Mouse (Mus musculus) urinary bladder, adult 2 months (tissue): ENCODE results near the gene 6430628N08Rik. TPM values are rescaled to one million over a fixed set of nuclear protein-coding genes. Genes with fewer than 3 reads are reported as not detected.

Experiments
- DNase-seq: peaks from one replicate; pipeline ENCODE4 v3.0.0; 2022; ENCODE audit warnings: low spot score
- polyA plus RNA-seq: library from polyadenylated mRNA; depleted of rRNA; stranded (reverse); fragments of >200 nt; gene quantifications from 2 replicates; pipeline ENCODE4 v1.2.3, GENCODE M21; 2012

6430628N08Rik gene
- polyA plus RNA-seq, 1 experiment, result not detected

GRCm38 (mm10) chr4:115886875-115887274, 3.6 kb upstream of the 6430628N08Rik start:
- no peak for DNase-seq

- no peak for DNase-seq
Observed at GRCm38 (mm10) chr4:115890066-115890465, 399 bp upstream of the 6430628N08Rik start.

GRCm38 (mm10) chr4:115894281-115894680, 3.8 kb downstream of the 6430628N08Rik start:
- DNase-seq, result no peak

GRCm38 (mm10) chr4:115897901-115898631, 7.6 kb downstream of the 6430628N08Rik start:
- DNase-seq, result no peak

GRCm38 (mm10) chr4:115902816-115903215, 12.4 kb downstream of the 6430628N08Rik start:
- peak; percentile 48 for DNase-seq

- DNase-seq, result no peak
Observed at GRCm38 (mm10) chr4:115904375-115904774, 13.9 kb downstream of the 6430628N08Rik start.

- no peak for DNase-seq
Observed at GRCm38 (mm10) chr4:115905701-115906100, 15.2 kb downstream of the 6430628N08Rik start.

GRCm38 (mm10) chr4:115906791-115907190, 16.3 kb downstream of the 6430628N08Rik start:
- no peak for DNase-seq

GRCm38 (mm10) chr4:115907994-115908393, 17.5 kb downstream of the 6430628N08Rik start:
- DNase-seq, result no peak

GRCm38 (mm10) chr4:115908641-115909040, 18.2 kb downstream of the 6430628N08Rik start:
- DNase-seq, result no peak

GRCm38 (mm10) chr4:115911586-115911985, 21.1 kb downstream of the 6430628N08Rik start:
- DNase-seq, result no peak

- DNase-seq, result no peak
Observed at GRCm38 (mm10) chr4:115919911-115920310, 29.4 kb downstream of the 6430628N08Rik start.

GRCm38 (mm10) chr4:115922688-115923087, 32.2 kb downstream of the 6430628N08Rik start:
- DNase-seq, result no peak

GRCm38 (mm10) chr4:115923262-115923880, 32.9 kb downstream of the 6430628N08Rik start:
- DNase-seq, result no peak

- no peak for DNase-seq
Observed at GRCm38 (mm10) chr4:115927637-115928036, 37.2 kb downstream of the 6430628N08Rik start.

GRCm38 (mm10) chr4:115931556-115932088, 41.2 kb downstream of the 6430628N08Rik start:
- DNase-seq, result no peak

- DNase-seq, result no peak
Observed at GRCm38 (mm10) chr4:115935835-115936581, 45.5 kb downstream of the 6430628N08Rik start.

- DNase-seq, result no peak
Observed at GRCm38 (mm10) chr4:115936646-115937045, 46.2 kb downstream of the 6430628N08Rik start.

- no peak for DNase-seq
Observed at GRCm38 (mm10) chr4:115937061-115937976, 46.9 kb downstream of the 6430628N08Rik start.

GRCm38 (mm10) chr4:115938276-115939160, 48.1 kb downstream of the 6430628N08Rik start:
- DNase-seq, result no peak
